Mouse (Mus musculus) ovary, postnatal 36 days (tissue): ENCODE data around the gene Cdc37.

ENCODE experiments used
- DNase-seq: peaks from one replicate; pipeline ENCODE4 v3.0.0; 2022; ENCODE audit warnings: low spot score, mixed read lengths

Gene Cdc37

GRCm38 (mm10) chr9:21097793-21098192 lies 52.0 kb downstream of the Cdc37 start:
- no peak for DNase-seq

GRCm38 (mm10) chr9:21095958-21096357 lies 53.8 kb downstream of the Cdc37 start:
- no peak for DNase-seq

- no peak for DNase-seq
These were observed 56.4 kb downstream of the Cdc37 start for GRCm38 (mm10) chr9:21093423-21093822.

- peak; percentile 95 for DNase-seq
These were observed 58.0 kb downstream of the Cdc37 start, which contains the start of the genes Gm38431 and Raver1 for GRCm38 (mm10) chr9:21091707-21092320. Gene Gm38431, minus strand, starts transcription at chr9:21091997. Gene Raver1, minus strand, starts transcription at chr9:21092008.

- DNase-seq = no peak
These were observed 58.6 kb downstream of the Cdc37 start for GRCm38 (mm10) chr9:21090972-21091706.

- no peak for DNase-seq
These were observed 59.2 kb downstream of the Cdc37 start for GRCm38 (mm10) chr9:21090537-21090936.

GRCm38 (mm10) chr9:21083324-21083723 lies 66.5 kb downstream of the Cdc37 start:
- no peak for DNase-seq
